Mouse (Mus musculus) lung, adult 2 months (tissue): ENCODE measurements around the gene Psen2.

Experiments
- CTCF ChIP-seq: fragments of 200-500 bp; IDR thresholded peaks from 2 replicates; pipeline ENCODE4 v1.5.1; 2011; ENCODE audit warnings: mild to moderate bottlenecking, low read length, control low read depth; ENCODE audit not compliant: insufficient read depth
- POLR2A ChIP-seq: fragments of 200-500 bp; IDR thresholded peaks from 2 replicates; pipeline ENCODE4 v1.6.1; 2011; ENCODE audit warnings: low read depth, mild to moderate bottlenecking, control low read depth, low read length, borderline replicate concordance; ENCODE audit errors: extremely low read depth

GRCm38 (mm10) chr1:180193391-180193935 lies 69.8 kb downstream of the Psen2 start:
- TF ChIP-seq CTCF (no peak), POLR2A (no peak)
